Mouse (Mus musculus) 3134 (cell line): ENCODE results near the gene Mfap1b.
A peak's percentile ranks its signal among the peaks of the same experiment; 100 is the strongest.
"Not testable (repeated sequence)": the region's sequence is repeated elsewhere in the genome, so short reads cannot be mapped to it uniquely, and the experiment has no call there.

Source experiments
- DNase-seq: peaks from one replicate; pipeline ENCODE4 v3.0.0-alpha.2; 2011; ENCODE audit warnings: low spot score; ENCODE audit not compliant: insufficient read length; ENCODE audit errors: extremely low read depth

Gene Mfap1b

DNA sequence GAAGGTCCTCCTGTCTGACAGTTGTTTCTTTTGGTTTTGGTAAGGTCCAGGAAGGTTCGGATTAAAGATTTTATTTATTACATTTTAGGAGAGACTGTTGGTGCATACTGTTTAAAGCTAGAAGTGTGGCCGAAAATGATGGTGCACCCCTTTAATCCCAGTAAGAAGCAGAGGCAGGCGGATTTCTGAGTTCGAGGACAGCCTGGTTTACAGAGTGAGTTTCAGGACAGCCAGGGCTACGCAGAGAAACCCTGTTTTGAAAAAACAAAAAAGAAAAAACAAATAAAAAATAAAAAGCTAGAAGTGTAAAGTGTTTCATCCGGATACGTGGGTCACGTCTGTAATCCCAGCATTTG, 291 bp upstream of the Mfap1b start:
- no peak for DNase-seq

DNA sequence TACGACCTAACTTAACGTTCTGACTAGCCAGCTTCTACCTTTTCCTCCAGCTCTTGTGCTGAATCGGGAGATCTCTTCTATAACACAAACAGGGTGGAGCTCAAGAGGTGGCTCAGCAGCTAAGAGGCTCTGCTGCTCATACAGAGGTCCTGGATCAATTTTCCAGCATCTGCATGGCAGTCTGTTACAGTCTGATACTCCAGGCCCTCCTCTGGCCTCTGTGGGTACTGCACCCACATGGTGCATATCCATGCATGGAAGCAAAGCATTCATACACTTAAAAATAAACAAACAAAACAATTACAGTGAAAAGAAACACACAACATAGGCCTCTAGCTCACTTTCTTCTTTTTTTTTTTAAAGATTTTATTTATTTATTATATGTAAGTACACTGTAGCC, 1.1 kb downstream of the Mfap1b start:
- not testable (repeated sequence) for DNase-seq

- DNase-seq = not testable (repeated sequence)
These were observed 4.9 kb downstream of the Mfap1b start for GRCm38 (mm10) chr2:121468982-121469381.

DNA sequence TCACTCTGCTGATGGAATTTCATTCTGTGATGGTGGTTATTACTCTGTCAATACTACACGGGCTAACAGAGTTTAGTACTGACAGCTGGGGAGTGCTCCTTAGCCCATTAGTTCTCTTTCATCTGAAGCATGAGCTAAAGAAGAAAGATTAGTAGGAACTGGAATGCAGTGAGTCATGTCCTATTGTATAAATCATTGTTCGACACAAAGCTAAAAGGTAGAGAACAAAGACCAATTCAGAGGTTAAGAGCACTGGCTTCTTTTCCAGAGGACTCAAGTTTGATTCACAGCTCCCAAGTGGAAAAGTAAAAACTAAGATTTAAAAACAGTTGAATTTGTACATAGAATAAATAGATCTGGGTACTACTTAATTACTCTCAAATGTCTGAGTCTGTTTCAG, 13.8 kb downstream of the Mfap1b start:
- DNase-seq = no peak

DNA sequence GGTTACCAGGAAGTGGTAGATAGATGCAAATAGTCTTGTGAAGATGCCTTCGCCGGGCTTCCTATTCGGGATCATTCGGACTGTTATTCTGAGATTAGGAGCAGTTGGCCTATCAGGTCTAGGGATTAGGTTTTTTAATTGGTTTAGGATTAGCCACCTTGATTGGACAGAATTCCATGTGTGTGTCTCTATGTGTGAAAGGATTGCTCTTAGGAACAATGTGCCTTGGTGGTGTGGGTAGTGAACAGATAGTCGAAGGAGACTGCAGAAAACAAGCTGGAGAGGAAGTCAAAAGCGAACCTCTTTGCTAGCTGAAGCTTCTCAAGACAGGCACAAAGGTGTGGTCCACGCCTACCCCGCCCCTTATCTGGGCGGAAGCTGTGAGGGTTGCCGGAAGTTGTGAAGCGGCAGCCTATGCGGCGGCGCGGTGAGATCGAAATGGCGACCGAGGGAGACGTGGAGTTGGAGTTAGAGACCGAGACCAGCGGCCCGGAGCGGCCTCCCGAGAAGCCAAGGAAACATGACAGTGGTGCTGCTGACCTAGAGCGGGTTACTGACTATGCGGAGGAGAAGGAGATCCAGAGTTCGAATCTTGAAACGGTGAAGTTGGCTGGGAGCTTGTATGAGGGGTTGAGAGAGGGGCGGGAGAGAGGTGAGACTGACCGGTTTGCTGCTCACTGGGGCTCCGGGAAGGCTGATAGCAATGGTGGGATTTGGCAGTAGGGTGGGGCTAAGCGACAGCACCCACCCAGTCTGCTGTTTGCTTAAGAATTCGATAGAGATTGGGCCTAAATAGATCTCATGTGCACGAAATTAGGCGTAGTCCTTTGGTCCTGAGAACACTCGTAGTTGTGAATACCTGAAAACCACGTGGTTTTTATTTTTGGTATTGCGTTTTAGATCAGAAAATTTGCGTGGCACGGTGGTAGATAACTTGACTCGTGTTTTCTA, 16.9 kb downstream of the Mfap1b start, which contains the start of gene Serinc4:
Serinc4 (minus strand) TSS at position 90 of the 951 bp plus-strand sequence.
- DNase-seq = peak; percentile 84

GRCm38 (mm10) chr2:121455534-121455933, 18.3 kb downstream of the Mfap1b start:
- no peak for DNase-seq

DNA sequence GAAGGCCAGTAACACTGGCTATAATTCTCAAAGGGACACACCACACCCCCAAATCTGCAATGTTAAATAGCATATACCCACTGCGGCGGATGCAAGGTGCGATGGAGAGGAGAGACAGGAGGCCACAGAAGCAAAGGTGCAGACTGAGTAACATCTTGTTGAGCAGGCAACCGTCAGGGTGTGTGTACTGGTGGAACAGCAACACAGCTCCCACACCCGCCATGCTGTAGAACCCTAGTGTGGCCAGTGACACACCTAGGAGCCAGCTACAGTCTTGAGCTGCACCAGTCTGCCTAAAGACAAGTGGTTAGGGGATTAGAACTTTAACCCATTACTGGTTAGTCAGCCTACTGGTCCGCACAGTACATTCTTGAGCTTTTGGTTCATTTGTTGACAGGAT, 19.9 kb downstream of the Mfap1b start:
- DNase-seq = no peak

DNA sequence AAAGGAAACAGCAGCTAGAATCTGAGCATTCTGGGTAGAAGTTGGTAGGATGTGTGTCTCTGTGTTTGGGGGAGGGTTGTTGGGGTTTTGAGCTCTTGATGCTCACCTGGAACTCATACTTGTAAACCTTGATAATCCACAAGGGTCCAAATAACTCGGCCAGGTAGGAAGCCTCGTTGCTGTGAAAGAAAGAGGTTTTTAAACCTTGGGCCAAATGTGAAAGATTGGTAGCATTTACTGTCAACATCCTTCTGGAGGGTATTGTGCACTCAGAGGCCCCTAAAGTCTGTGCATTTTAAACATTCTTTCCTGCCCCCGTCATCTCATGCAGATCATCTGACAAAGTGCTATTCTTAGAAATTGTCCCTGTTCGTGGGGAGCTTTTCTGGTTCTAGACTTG, 20.9 kb downstream of the Mfap1b start, which contains the start of gene Hypk:
Hypk (plus strand) TSS at position 301 of the 400 bp plus-strand sequence.
- no peak for DNase-seq

GRCm38 (mm10) chr2:121452361-121452760, 21.5 kb downstream of the Mfap1b start:
- no peak for DNase-seq

DNA sequence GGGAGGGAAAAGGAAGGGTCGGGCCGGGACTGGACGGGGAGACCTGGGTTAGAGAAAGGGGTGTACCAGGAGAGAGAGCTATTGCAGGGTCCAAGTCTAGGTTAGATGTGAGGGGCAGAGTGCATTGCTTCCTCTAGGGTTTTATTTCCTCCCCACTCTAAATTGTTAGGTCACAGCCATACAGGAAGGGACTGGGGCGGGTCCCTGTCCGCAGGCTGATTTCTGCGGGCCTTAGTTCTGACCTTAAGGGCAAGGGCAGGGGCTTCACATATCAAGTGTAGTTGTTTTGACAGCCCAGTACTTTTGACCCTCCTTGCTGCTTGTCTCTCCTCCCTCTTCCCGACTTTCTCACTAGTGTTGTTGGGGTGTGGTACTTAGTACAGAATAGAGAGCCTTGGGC, 23.8 kb downstream of the Mfap1b start:
- DNase-seq = peak; percentile 30

GRCm38 (mm10) chr2:121449545-121450011, 24.3 kb downstream of the Mfap1b start:
- no peak for DNase-seq

- peak; percentile 100 for DNase-seq
These were observed 24.9 kb downstream of the Mfap1b start, which contains the start of gene Serf2 for GRCm38 (mm10) chr2:121448739-121449535. Gene Serf2 (plus strand): TSS chr2:121449195.

- peak; percentile 37 for DNase-seq
These were observed 25.7 kb downstream of the Mfap1b start for GRCm38 (mm10) chr2:121448136-121448535.

GRCm38 (mm10) chr2:121447006-121447405, 26.9 kb downstream of the Mfap1b start:
- no peak for DNase-seq

GRCm38 (mm10) chr2:121446506-121446905, 27.4 kb downstream of the Mfap1b start:
- DNase-seq = no peak

DNA sequence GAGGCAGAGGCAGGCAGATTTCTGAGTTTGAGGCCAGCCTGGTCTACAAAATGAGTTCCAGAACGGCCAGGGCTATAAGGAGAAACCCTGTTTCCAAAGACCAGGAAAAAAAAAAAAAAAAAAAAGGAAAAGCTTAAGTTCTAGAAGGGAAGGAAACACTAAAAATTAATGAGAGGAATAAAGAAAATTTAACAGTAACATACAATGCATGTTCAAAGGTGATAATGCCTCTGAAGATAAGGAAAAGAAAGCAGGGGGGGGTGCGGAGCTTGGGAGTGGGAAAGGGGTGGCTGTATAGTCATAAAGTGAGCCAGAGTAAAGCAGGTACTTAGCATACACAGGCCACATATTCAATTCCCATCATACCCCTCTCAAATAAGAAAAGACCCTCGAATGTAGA, 28.8 kb downstream of the Mfap1b start:
- DNase-seq = no peak

DNA sequence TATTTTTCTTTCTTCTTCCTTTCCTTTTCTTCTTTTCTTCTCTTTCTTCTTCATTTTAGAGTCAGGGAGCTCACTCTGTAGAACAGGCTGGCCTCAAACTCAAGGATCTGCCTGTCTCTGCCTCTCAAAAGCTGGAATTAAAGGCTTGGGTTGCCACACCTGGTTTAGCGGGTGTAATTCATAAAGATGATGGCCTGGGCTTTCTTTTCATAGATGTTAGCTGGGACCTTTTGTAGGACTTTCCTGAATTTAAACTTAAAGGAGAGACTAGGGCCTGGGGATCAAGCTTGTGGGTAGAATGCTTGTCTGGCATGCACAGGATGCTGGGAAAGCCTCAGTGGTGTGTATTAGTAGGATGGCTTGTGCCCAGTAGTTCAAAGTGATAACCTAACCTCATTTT, 29.7 kb downstream of the Mfap1b start, which contains the start of gene Ell3:
Ell3 (minus strand) TSS at position 101 of the 400 bp plus-strand sequence.
- no peak for DNase-seq

- no peak for DNase-seq
These were observed 30.9 kb downstream of the Mfap1b start for GRCm38 (mm10) chr2:121443068-121443349.

DNA sequence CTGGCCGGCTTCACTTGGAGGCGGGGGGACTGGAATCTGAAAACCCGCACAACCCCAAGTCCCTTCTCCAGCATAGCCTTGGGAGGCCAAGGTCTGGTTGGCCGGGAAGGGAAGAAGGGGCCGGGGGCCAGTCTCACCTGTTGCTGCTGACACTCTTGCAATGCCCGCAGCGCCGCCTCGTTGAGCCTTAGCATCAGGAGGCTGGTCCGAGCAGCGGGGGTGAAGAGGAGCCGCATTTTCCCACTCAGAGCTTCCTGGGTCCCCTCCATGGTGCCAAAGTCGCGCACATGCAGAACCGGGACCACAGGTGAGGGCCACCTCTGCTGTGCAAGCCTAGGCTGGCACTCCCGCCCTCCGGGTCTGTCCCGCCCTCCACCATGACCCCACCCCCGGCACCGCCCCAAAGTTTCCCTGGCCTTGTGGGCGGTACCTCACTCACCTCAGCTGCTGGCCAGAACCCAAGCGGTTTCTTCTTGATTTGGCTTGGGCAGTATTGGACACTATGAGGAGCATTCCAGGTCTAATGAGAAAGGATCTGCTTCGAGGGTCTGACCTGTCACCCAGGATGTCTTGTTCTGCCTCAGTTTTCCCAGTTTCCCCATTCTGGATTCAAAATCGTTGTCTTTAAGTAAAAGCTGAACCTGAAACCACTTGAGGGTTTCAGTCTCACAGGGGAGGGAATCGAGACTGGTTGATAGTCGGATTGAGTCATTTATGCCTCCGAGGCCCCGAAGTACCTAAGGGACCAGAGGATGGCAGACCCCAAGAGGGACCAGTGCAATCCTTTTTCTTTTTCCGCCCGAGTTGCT, 31.4 kb downstream of the Mfap1b start:
- DNase-seq = peak; percentile 31

DNA sequence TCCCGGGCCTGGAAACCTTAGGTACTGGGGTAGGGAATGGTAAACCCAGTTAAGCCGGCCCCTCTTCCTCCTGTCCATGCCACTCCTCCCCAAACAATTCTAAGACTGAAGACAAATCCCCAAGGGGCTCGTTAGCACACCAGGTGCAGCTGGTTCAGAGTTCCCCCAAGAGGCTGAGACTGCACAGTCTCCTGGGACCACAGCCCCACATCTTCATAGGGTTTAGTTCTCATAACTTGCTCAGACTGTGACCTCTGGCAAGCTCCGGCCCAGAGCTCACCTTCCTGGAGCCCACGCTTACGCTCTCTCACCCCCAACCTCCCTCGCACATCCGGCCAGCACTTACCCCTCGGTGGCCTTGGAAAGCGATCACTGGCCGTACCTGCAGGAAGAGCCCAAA, 32.1 kb downstream of the Mfap1b start:
- no peak for DNase-seq
